Mouse (Mus musculus): Measurements from ENCODE around the gene Tbc1d16.

Tbc1d16 gene

GRCm38 (mm10) chr11:119235596-119235995 is 7.3 kb upstream of the Tbc1d16 start:
- DNase-seq: no peak

GRCm38 (mm10) chr11:119234770-119235169 is 6.5 kb upstream of the Tbc1d16 start:
- no peak for DNase-seq

GRCm38 (mm10) chr11:119228846-119229626 is 737 bp upstream of the Tbc1d16 start:
- peak; percentile 70 for DNase-seq

GRCm38 (mm10) chr11:119227591-119227990 is 708 bp downstream of the Tbc1d16 start:
- DNase-seq: no peak

- no peak for DNase-seq
Measured at GRCm38 (mm10) chr11:119225634-119226033, 2.7 kb downstream of the Tbc1d16 start.

GRCm38 (mm10) chr11:119224926-119225325 is 3.4 kb downstream of the Tbc1d16 start:
- DNase-seq: no peak

GRCm38 (mm10) chr11:119223124-119223890 is 5.0 kb downstream of the Tbc1d16 start:
- DNase-seq: no peak

- no peak for DNase-seq
Measured at GRCm38 (mm10) chr11:119221812-119222510, 6.3 kb downstream of the Tbc1d16 start.

GRCm38 (mm10) chr11:119219816-119220465 is 8.4 kb downstream of the Tbc1d16 start:
- DNase-seq: no peak

- DNase-seq: no peak
Measured at GRCm38 (mm10) chr11:119217861-119218260, 10.4 kb downstream of the Tbc1d16 start.

GRCm38 (mm10) chr11:119215905-119216507 is 12.3 kb downstream of the Tbc1d16 start:
- DNase-seq: no peak

GRCm38 (mm10) chr11:119215038-119215904 is 13.0 kb downstream of the Tbc1d16 start:
- no peak for DNase-seq

GRCm38 (mm10) chr11:119213166-119213885 is 15.0 kb downstream of the Tbc1d16 start:
- no peak for DNase-seq

- DNase-seq: no peak
Measured at GRCm38 (mm10) chr11:119211604-119212309, 16.5 kb downstream of the Tbc1d16 start.

- peak; percentile 60 for DNase-seq
Measured at GRCm38 (mm10) chr11:119210321-119211100, 17.8 kb downstream of the Tbc1d16 start.

- no peak for DNase-seq
Measured at GRCm38 (mm10) chr11:119209371-119210025, 18.8 kb downstream of the Tbc1d16 start.

GRCm38 (mm10) chr11:119208870-119209370 is 19.4 kb downstream of the Tbc1d16 start:
- no peak for DNase-seq

GRCm38 (mm10) chr11:119207986-119208385 is 20.3 kb downstream of the Tbc1d16 start:
- no peak for DNase-seq
